In the genomic region with DNA sequence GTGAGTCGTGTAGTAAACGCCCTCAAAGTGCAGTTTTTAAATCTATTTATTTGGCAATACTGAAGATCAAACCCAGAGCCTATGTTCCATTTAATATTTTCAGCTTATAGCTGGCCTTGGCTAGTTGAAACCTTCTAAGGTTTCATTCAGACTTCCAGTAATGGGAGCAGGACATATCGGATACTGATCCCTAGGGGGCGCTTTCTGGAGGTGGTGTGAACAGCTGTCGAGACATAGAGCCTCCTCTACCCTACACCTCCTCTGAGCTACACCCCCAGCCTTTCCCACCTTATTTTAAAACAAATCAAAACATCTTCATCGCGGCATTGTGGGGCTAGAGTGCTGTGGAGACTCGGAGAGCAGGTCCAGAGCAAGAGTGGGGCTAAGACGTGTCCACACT, we compare ENCODE assay signal across 22 mouse cellular contexts. TPM values are rescaled to one million over a fixed set of nuclear protein-coding genes. Genes with fewer than 3 reads are reported as not detected.
A peak's percentile ranks its signal among the peaks of the same experiment; 100 is the strongest.
DNase-seq lines count a peak whose midpoint lies in the region; ATAC-seq and TF ChIP-seq lines count a peak whose summit lies in the region.
"Had no signal": no experiment of that assay in that cellular context is flagged by ENCODE, and none has a peak within 500 bp of the region (broad histone marks: within the 10 kb centered on the region; RNA-seq: fewer than 3 reads in every experiment).

No protein-coding gene starts in this region.

- 66% methylated on average over 9 of the region's 9 CpGs for WGBS in forebrain, embryonic 11.5 days
- WGBS in forebrain, embryonic 16.5 days, result 68% methylated on average over 9 of the region's 9 CpGs
- WGBS in lung, postnatal 0 days, result 57% methylated on average over 9 of the region's 9 CpGs

- DNase-seq in forebrain, embryonic 11.5 days (ENCODE audit: low spot score), result peak; percentile 38
- DNase-seq in lung, postnatal 0 days (ENCODE audit: low spot score), result no peak
- DNase-seq in lung, postnatal 36 days, result no peak
- DNase-seq in ZHBTc4 (ENCODE audit: low read depth, low spot score), result peak; percentile 25
- no peak for DNase-seq in kidney, postnatal 14 days
- DNase-seq in gastrocnemius, adult 2 months, result no peak
- DNase-seq: adrenal gland, postnatal 10 days; cerebellum, adult 9-10 months; gastrocnemius, postnatal 25 days; heart, postnatal 36 days; kidney, adult 8-10 months; kidney, postnatal 10 days; thymus, postnatal 25 days had no signal

- no peak for ATAC-seq in forebrain, embryonic 11.5 days (replicated peaks; ENCODE audit: low FRiP score)
- ATAC-seq in forebrain, embryonic 16.5 days, result no peak
- ATAC-seq in lung, postnatal 0 days, result no peak
- ATAC-seq: forebrain, embryonic 15.5 days; inflammation-experienced regulatory T-cells, adult 6 months had no signal

- no peaks in the 10 kb centered on the region for H3K9me3 ChIP-seq in forebrain, embryonic 11.5 days (ENCODE audit: control insufficient read depth, low read length)
- no peaks in the 10 kb centered on the region for H3K9me3 ChIP-seq in forebrain, embryonic 16.5 days (ENCODE audit: control insufficient read depth, low read length)
- no peaks in the 10 kb centered on the region for H3K9me3 ChIP-seq in lung, postnatal 0 days (ENCODE audit: low read length)
- H3K9me3 ChIP-seq: embryonic facial prominence, embryonic 15.5 days; forebrain, embryonic 15.5 days; heart, embryonic 15.5 days; hindbrain, embryonic 13.5 days; midbrain, embryonic 12.5 days had no signal

- H3K4me2 ChIP-seq in forebrain, embryonic 11.5 days (ENCODE audit: low read depth, low read length, severe bottlenecking), result no peak overlapping the region
- no peak overlapping the region for H3K4me2 ChIP-seq in forebrain, embryonic 16.5 days (ENCODE audit: low read length)
- H3K4me2 ChIP-seq in lung, postnatal 0 days (replicated peaks; ENCODE audit: low read depth, low read length), result no peak overlapping the region
- H3K4me2 ChIP-seq: embryonic facial prominence, embryonic 15.5 days; forebrain, embryonic 15.5 days; heart, embryonic 15.5 days; hindbrain, embryonic 13.5 days; liver, embryonic 11.5 days; midbrain, embryonic 12.5 days had no signal

- intact Hi-C loops in gastrocnemius, adult 2 months (cut with DNase I), result no loop called here

- H3K36me3 ChIP-seq in forebrain, embryonic 11.5 days (ENCODE audit: control insufficient read depth, insufficient read depth, low read length), result no peaks in the 10 kb centered on the region
- H3K36me3 ChIP-seq in forebrain, embryonic 16.5 days (ENCODE audit: control insufficient read depth, insufficient read depth), result no peaks in the 10 kb centered on the region
- no peaks in the 10 kb centered on the region for H3K36me3 ChIP-seq in lung, postnatal 0 days (ENCODE audit: insufficient read depth, low read length)
- H3K36me3 ChIP-seq: embryonic facial prominence, embryonic 15.5 days; forebrain, embryonic 15.5 days; heart, embryonic 15.5 days; hindbrain, embryonic 13.5 days; midbrain, embryonic 12.5 days had no signal

- H3K4me3 ChIP-seq in forebrain, embryonic 11.5 days (ENCODE audit: low read depth, low read length), result no peak overlapping the region
- no peak overlapping the region for H3K4me3 ChIP-seq in forebrain, embryonic 16.5 days (replicated peaks; ENCODE audit: low read length)
- H3K4me3 ChIP-seq in lung, postnatal 0 days (ENCODE audit: low read depth, low read length), result no peak overlapping the region
- no peak overlapping the region for H3K4me3 ChIP-seq in gastrocnemius, adult 2 months
- H3K4me3 ChIP-seq: embryonic facial prominence, embryonic 15.5 days; forebrain, embryonic 15.5 days; heart, embryonic 15.5 days; hindbrain, embryonic 13.5 days; midbrain, embryonic 12.5 days had no signal

- TF ChIP-seq EP300 in lung, postnatal 0 days (IDR thresholded peaks at IDR 0.05), result no peak

- no peak overlapping the region for H3K27ac ChIP-seq in forebrain, embryonic 11.5 days (ENCODE audit: low read depth, low read length)
- no peak overlapping the region for H3K27ac ChIP-seq in forebrain, embryonic 16.5 days (ENCODE audit: low read length)
- H3K27ac ChIP-seq in lung, postnatal 0 days (ENCODE audit: low read length), result no peak overlapping the region
- no peak overlapping the region for H3K27ac ChIP-seq in gastrocnemius, adult 2 months
- H3K27ac ChIP-seq: embryonic facial prominence, embryonic 15.5 days; forebrain, embryonic 15.5 days; heart, embryonic 15.5 days; hindbrain, embryonic 13.5 days; midbrain, embryonic 12.5 days had no signal

- H3K9ac ChIP-seq in forebrain, embryonic 11.5 days (ENCODE audit: low read length), result no peak overlapping the region
- H3K9ac ChIP-seq in forebrain, embryonic 16.5 days (replicated peaks; ENCODE audit: low read depth, low read length), result no peak overlapping the region
- no peak overlapping the region for H3K9ac ChIP-seq in lung, postnatal 0 days (replicated peaks; ENCODE audit: low read depth)
- H3K9ac ChIP-seq: embryonic facial prominence, embryonic 15.5 days; forebrain, embryonic 15.5 days; heart, embryonic 15.5 days; hindbrain, embryonic 13.5 days; midbrain, embryonic 12.5 days had no signal

- H3K4me1 ChIP-seq in forebrain, embryonic 11.5 days (replicated peaks; ENCODE audit: control insufficient read depth, insufficient read depth, low read length), result no peaks in the 10 kb centered on the region
- H3K4me1 ChIP-seq in forebrain, embryonic 16.5 days (replicated peaks; ENCODE audit: control insufficient read depth, insufficient read depth, low read length), result no peaks in the 10 kb centered on the region
- H3K4me1 ChIP-seq in lung, postnatal 0 days (ENCODE audit: insufficient read depth, low read depth, low read length), result no peaks in the 10 kb centered on the region
- H3K4me1 ChIP-seq: embryonic facial prominence, embryonic 15.5 days; forebrain, embryonic 15.5 days; heart, embryonic 15.5 days; hindbrain, embryonic 13.5 days; midbrain, embryonic 12.5 days had no signal

- TF ChIP-seq CTCF in lung, postnatal 0 days (IDR thresholded peaks at IDR 0.05), result peak; percentile 10; the same call in 1 of the 2 replicates
- no peak for TF ChIP-seq CTCF in gastrocnemius, adult 2 months (IDR thresholded peaks at IDR 0.05)

- no peaks in the 10 kb centered on the region for H3K27me3 ChIP-seq in forebrain, embryonic 11.5 days (ENCODE audit: control insufficient read depth, insufficient read depth, low read length)
- no peaks in the 10 kb centered on the region for H3K27me3 ChIP-seq in forebrain, embryonic 16.5 days (replicated peaks; ENCODE audit: control insufficient read depth, insufficient read depth, low read length)
- no peaks in the 10 kb centered on the region for H3K27me3 ChIP-seq in lung, postnatal 0 days (replicated peaks; ENCODE audit: insufficient read depth, low read length)
- H3K27me3 ChIP-seq: embryonic facial prominence, embryonic 15.5 days; forebrain, embryonic 15.5 days; heart, embryonic 15.5 days; hindbrain, embryonic 13.5 days; midbrain, embryonic 12.5 days had no signal

RNA-seq across cellular contexts. Expression of a gene that starts 7.5 kb away (rescaled TPM):
- 0.16 and 0.51 TPM in 2 replicates for polyA plus RNA-seq in forebrain, embryonic 11.5 days (2014; fragmentation: Nextera tagmentation; extraction: Ambion mirVana)
- polyA plus RNA-seq in forebrain, embryonic 16.5 days (2015; fragmentation: Nextera tagmentation; extraction: Ambion mirVana), result 0.76 and 0.85 TPM in 2 replicates
- 0.43 and 0.52 TPM in 2 replicates for polyA plus RNA-seq in lung, postnatal 0 days (2015; fragmentation: Nextera tagmentation; extraction: Ambion mirVana)
- not detected for total RNA-seq in gastrocnemius, adult 2 months (2021)
- total RNA-seq: monocyte, adult 5-6 weeks had no signal

Comparison
In these comparisons a context has a peak if more than half of its experiments do, and no peak if none do; other contexts are left out.
1. DNase-seq: peak in forebrain, embryonic 11.5 days (single experiment) and ZHBTc4 (single experiment); none in lung, postnatal 0 days (single experiment), lung, postnatal 36 days (single experiment), kidney, postnatal 14 days (single experiment) and gastrocnemius, adult 2 months (single experiment).